Mouse (Mus musculus) regulatory T cell (primary cell): Measurements from ENCODE around the gene Fuca1.

Experiments used
- in situ Hi-C: fragments of 300-600 bp; cut with MboI, MseI; formaldehyde crosslinking; loops from one replicate; pipeline ENCODE4 v1.15.1; 2025; ENCODE audit warnings: high pct_unique_total_duplicates

The Fuca1 gene

GRCm38 (mm10) chr4:135889146-135889883, 31.2 kb upstream of the Fuca1 start:
- in situ Hi-C loops, result loop anchor here (5.0 kb wide), 1 partner anchor 48 kb away; no protein-coding TSS in a partner anchor

- in situ Hi-C loops, result loop anchor here (5.0 kb wide), 1 partner anchor 47 kb away; no protein-coding TSS in a partner anchor
Measured at GRCm38 (mm10) chr4:135889884-135890283, 30.7 kb upstream of the Fuca1 start.

- in situ Hi-C loops, result no loop called here
Measured at GRCm38 (mm10) chr4:135891539-135891938, 29.0 kb upstream of the Fuca1 start.

GRCm38 (mm10) chr4:135892884-135893283, 27.7 kb upstream of the Fuca1 start:
- in situ Hi-C loops, result no loop called here

- in situ Hi-C loops, result no loop called here
Measured at GRCm38 (mm10) chr4:135895071-135895571, 25.4 kb upstream of the Fuca1 start, which contains the start of gene Cnr2. Gene Cnr2 (plus strand): TSS chr4:135895394.

GRCm38 (mm10) chr4:135896157-135896556, 24.4 kb upstream of the Fuca1 start:
- in situ Hi-C loops, result no loop called here

- in situ Hi-C loops, result no loop called here
Measured at GRCm38 (mm10) chr4:135898380-135899049, 22.0 kb upstream of the Fuca1 start.

GRCm38 (mm10) chr4:135899050-135899448, 21.5 kb upstream of the Fuca1 start:
- in situ Hi-C loops, result no loop called here

- in situ Hi-C loops, result loop anchor here (5.0 kb wide), 1 partner anchor 98 kb away; no protein-coding TSS in a partner anchor
Measured at GRCm38 (mm10) chr4:135900008-135900407, 20.5 kb upstream of the Fuca1 start.

- in situ Hi-C loops, result loop anchor here (5.0 kb wide), 1 partner anchor 100 kb away; no protein-coding TSS in a partner anchor
Measured at GRCm38 (mm10) chr4:135902606-135903242, 17.8 kb upstream of the Fuca1 start.

GRCm38 (mm10) chr4:135904810-135905209, 15.7 kb upstream of the Fuca1 start:
- in situ Hi-C loops, result loop anchor here (5.0 kb wide), 1 partner anchor 103 kb away; no protein-coding TSS in a partner anchor

GRCm38 (mm10) chr4:135906633-135907032, 13.9 kb upstream of the Fuca1 start:
- in situ Hi-C loops, result no loop called here

GRCm38 (mm10) chr4:135909326-135910066, 11.0 kb upstream of the Fuca1 start:
- in situ Hi-C loops, result loop anchor here (10.0 kb wide), 1 partner anchor 1255 kb away; no protein-coding TSS in a partner anchor

GRCm38 (mm10) chr4:135911531-135911930, 9.0 kb upstream of the Fuca1 start:
- in situ Hi-C loops, result loop anchor here (10.0 kb wide), 1 partner anchor 1257 kb away; no protein-coding TSS in a partner anchor

- in situ Hi-C loops, result loop anchor here (10.0 kb wide), 1 partner anchor 1257 kb away; no protein-coding TSS in a partner anchor
Measured at GRCm38 (mm10) chr4:135912164-135912563, 8.4 kb upstream of the Fuca1 start.

- in situ Hi-C loops, result loop anchor here (10.0 kb wide), 1 partner anchor 1258 kb away; no protein-coding TSS in a partner anchor
Measured at GRCm38 (mm10) chr4:135912835-135913234, 7.7 kb upstream of the Fuca1 start.

- in situ Hi-C loops, result loop anchor here (10.0 kb wide), 1 partner anchor 1259 kb away; no protein-coding TSS in a partner anchor
Measured at GRCm38 (mm10) chr4:135913433-135913832, 7.1 kb upstream of the Fuca1 start.

GRCm38 (mm10) chr4:135918635-135919279, 1.8 kb upstream of the Fuca1 start:
- in situ Hi-C loops, result loop anchor here (10.0 kb wide), 1 partner anchor 1264 kb away; no protein-coding TSS in a partner anchor

GRCm38 (mm10) chr4:135919280-135919639, 1.3 kb upstream of the Fuca1 start:
- in situ Hi-C loops, result loop anchor here (10.0 kb wide), 1 partner anchor 1264 kb away; no protein-coding TSS in a partner anchor
